Mouse (Mus musculus) kidney, adult 18-20 months (tissue): ENCODE measurements around the gene Hes7.

ENCODE experiments used
- DNase-seq: peaks from one replicate; pipeline ENCODE4 v3.0.0; 2021

The Hes7 gene

DNA sequence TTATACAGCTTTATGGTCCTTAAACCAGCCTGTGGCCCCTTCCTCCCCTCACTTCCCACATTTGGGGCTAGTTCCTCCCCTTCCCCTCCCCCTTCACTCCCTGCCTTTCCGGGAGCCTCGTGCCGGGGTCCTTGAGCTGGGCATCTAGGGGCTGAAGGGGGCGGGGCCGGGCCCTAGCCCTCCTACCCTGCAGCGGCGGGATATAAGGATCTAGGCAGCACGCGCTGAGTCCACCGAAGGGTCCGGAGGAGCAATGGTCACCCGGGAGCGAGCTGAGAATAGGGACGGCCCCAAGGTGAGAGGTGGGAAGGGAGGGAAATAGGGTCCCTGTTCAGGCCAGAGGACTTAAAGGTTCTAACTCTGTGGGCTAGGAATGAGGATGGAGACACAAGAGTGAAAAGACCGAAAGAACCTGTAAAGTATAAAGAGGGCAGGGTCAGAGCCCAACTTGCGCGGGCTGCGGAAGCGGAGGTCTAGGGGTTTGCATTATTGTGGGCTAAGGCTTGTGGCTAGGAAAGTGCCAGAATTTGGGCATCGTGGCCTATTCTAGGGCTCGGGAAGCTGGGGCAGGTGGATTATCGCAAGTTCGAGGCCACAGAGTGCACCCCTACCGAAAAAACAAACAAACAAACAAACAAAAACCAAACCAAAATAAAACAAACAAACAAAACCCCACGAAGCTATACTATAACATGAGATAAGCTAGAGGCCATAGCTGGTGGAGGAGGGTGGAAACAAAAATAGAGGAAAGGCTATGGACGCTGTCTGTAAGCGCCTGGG is at the start of gene Hes7:
Gene Hes7, plus strand, starts transcription at position 184 of the 780 bp plus-strand sequence.
- DNase-seq, result no peak

DNA sequence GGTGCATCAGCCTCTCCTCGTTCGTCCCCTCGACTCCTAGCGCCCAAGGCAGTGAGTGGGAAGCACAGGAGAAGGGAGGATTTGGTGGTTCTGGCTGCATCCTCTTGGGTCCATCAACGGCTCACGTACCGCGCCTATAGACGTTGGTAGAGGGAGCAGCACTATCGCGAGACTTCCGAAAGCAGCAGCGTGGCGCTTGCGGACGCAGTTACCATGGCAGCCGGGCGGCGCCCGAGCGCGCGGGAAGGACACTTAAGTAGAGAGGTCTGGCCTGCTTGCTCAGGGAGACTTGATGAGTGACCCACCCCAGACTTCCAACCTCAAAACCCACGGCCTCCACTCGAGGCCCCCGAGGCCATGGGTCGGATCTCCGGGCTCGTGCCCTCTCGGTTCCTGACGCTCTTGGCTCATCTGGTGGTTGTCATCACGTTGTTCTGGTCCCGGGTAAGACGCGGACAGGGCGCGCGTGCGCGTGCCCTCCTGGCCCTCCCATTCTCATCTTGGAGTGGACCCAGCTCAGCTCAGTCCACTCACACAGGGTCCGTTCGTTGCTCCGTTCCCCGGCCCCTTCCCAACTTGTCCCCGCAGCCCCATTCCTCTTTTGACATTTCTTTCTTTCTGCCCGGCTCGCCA is 49.5 kb upstream of the Hes7 start, which contains the start of gene Tmem107:
Gene Tmem107, plus strand, starts transcription at position 217 of the 633 bp plus-strand sequence.
- peak; percentile 95 for DNase-seq

DNA sequence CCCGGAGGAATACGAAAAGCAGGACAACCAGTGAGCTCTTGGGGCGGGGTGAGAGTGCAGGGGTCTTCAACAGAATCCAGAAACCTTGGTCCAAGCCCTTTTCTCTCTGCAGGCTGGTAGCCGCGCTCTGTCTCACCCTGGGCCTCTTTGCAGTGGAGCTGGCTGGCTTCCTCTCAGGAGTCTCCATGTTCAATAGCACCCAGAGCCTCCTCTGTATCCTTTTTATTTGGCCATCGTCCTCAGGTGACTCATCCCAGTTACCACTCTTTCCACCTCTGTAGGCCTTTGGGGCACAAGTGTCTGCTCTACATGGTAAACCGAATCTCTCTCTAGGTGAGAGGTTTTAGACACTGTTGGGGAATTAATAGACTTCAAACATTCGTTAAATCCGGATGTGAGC is 48.9 kb upstream of the Hes7 start:
- no peak for DNase-seq

DNA sequence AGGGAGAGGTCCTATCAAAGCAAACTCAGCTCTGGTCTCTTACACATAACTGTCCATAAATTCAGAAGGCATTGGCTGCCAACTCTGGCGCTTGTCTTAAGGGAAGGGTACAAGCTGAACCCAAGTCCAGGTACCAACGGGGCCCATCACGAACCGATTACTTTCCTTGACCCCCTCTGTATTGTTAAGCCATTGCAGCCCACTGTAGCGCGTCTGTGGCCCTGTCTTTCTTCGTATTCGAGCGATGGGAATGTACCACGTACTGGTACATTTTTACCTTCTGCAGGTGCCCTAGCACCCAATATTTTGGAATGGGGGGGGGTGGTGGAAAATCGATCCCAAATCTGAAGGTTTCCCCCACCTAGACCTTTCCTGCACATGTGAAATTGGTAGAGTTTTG is 48.0 kb upstream of the Hes7 start:
- no peak for DNase-seq

DNA sequence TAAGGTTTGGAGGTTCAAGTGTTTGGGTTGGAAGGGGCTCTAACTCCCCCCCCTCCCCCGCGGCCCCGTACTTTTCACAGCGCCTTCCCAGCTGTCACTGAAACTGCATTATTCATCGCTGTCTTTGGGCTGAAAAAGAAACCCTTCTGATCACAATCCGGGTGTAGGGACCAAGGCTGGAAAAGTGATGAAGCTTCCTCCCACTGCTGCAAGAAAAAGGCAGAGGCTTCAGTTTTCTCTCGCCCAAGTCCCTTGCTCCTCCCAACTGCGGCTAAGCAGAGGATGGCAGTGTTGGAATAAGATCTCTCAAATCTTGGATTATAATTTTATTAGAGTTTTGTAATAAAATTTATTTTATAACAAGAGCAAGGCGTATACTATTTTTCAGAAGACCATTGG is 47.5 kb upstream of the Hes7 start:
- DNase-seq, result peak; percentile 6

DNA sequence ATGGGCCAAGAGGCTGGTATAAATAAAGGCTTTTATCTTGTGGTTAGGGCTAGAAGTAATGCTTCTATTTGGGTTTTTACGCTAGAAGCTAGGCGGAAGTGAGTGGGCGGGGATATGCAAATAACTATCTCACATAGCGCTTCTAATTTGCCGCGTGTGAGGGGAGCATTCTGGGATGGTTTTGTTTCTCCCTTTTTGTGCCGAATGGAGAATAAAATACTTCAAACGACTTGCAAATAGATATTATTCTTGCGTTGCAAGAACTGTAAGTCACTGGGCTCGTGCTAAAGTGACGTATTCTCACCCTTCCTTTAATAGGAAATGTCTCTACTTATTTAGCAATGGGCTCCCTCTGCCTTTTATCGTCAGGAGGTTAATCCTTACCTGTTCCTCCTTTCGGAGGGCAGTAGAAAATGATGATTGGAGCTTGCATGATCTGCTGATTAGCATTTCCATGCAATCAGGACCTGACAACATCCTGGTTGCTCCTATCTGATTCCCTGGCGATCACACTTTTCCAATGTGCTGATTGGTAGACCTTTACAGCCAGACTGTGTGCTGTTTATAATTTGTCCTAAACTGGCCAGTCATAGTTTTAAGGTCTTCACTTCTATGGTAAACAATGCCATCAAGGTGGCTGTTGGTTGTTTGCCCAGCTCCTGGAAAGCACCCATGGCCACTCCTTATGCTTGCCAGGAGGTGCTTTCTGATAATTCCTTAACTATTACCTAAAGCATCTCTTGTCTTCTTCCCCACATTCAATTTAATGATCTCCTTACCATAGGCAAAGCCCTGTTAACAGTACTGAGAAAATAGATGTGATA is 46.9 kb upstream of the Hes7 start:
- DNase-seq, result peak; percentile 82

DNA sequence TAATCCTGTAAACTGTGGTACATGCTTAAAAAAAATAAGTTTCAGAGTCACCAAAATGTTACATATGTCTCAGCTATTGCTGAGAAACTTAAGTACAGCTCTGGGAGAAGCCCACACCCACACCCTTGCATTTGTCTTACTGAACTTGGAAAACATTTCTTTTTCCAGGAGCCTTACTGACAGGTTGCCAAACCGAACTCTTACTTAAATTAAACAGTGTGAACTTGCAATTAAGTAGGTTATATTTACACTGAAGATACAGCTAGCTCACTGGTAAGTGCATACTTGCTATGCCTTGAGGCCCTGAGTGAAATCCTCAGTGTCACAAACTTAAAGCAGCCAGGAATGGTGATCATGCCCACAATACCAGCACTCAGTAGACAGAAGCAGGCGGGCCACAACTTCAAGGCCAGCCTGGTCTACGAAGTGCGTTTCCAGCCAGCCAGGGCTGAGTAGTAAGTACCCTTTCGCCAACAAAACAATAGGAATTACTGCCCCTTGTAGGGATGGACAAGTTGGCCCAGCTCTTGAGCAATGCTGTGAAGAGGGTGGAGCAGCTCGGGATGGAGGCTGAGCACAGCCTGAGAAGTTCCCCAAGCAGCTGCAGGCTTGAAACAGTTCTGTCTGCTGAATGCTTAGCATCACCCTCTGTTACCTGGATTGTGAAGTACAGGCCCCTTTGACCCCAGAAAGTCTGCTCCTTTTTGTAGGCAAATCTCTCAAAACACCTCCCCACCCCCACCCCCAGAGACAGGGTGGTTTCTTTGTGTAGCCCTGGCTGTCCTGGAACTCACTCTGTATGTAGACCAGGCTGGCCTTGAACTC is 46.0 kb upstream of the Hes7 start:
- DNase-seq, result no peak

DNA sequence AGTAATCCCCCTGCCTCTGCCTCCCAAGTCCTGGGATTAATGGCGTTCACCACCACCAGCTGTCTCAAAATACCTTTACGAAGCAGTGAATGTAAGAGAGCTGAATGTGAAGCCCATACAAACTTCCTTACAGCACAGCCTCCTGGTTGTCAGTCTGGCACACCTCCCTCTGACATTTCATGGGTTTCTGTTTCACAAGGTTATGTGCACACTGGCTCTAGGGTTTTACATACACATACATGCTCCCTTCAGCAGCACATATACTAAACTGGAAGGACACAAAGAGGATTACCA is 45.5 kb upstream of the Hes7 start:
- no peak for DNase-seq

DNA sequence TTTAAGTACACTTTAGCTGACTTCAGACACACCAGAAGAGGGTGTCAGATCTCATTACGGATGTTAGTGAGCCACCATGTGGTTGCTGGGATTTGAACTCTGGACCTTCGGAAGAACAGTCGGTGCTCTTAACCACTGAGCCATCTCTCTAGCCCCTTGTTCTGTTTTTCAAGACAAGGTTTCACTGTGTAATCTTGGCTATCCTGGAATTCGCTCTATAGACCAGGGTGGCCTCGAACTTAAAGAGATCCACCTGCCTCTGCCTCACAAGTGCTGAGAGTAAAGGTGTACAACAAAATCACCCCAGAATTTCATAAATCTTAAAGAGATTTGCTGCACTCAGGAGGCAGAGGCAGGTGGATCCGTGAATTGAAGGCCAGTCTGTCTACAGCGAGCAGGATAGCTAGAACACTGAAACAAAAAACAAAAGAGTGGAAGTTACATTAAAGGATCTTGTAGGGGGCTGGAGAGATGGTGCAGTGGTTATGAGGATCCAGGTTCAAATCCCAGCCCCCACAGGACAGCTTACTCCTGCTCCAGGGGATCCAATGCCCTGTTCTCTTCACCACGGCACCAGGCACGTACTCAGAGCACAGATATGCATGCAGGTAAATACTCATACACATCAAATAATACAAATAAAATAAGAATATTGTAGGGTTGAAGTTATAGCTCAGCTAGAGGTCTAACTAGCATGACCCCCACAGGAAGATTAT is 44.3 kb upstream of the Hes7 start:
- no peak for DNase-seq

DNA sequence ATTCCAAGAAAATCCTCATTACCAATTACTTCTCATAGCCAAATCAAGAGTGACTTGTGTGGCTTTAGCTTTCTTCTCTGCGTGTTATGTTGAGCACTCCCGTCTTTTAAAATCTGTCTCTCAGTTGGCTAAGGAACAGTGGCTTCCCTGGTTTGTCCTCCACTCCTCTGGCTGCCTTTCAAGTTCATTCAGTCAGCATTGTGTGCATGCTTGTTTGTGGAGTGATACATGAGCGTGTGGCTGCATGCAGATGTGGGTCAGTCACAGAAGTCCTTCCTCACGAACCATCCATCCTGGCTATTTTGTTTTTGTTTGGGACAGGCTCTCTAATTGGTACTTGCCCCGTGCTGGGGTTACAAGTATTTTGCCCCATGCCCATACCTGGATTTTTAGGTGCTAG is 43.6 kb upstream of the Hes7 start:
- DNase-seq, result no peak

DNA sequence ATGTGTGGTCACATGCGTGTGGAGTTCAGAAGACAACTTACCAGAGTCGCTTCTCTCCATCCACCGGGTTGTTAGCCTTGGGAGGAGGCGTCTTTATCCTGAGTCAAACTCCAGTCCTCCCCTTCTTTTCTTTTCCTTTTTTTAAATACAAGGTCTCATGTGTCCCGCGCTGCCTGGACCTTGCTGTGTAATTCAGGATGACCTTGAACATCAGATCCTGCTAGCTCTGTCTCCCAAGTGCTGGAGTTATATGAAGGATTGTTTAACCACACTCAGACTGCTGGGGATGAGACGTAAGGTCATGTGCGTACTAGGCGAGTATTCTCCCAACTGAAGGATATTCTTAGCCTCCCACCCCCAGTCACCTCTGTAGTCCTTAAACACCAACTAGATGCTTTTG is 42.9 kb upstream of the Hes7 start:
- no peak for DNase-seq

DNA sequence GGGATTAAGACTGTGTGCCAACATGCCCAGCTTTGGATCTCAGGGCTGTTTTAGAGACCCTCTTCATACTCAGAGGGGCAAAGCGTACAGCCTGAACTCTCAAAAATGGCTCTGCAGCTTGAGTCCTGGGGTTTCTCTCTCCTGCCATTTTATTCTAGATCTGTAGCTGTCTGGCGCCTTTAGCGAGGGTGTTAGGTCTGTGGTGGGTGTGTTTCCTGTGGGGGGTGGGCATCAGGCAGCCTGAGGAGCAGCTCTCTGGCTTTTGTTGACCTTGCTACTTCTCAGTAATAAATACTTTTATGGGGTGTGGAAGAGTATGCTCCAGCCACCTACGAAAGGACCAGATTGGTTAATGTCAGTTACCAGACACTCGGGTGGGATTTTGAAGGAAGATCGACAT is 42.2 kb upstream of the Hes7 start:
- no peak for DNase-seq

DNA sequence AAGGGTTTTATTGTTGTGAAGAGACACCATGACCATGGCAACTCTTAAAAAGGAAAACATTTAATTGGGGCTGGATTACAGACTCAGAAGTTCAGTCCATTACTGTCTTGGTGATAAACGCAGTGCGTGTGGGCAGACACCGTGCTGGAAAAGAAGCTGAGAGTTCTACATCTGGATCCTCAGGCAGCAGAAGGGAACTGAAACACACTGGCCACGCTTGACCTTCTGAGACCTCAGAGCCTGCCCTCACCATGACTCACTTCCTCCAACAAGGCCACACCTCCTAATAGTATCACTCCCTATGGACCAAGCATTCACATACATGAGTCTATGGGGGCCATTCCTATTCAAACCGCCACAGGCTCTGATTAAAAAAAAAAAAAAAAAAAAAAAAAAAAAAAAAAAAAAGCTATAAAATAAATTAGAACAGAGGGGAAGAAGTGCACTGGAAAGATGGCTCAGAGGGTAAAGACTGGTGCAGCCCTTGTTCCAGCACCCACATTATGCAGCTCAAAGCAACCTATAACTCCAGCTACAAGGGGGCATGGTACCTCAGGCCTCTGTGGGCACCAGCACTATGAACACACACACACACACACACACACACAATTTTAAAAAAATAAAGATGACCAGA is 41.3 kb upstream of the Hes7 start:
- no peak for DNase-seq

DNA sequence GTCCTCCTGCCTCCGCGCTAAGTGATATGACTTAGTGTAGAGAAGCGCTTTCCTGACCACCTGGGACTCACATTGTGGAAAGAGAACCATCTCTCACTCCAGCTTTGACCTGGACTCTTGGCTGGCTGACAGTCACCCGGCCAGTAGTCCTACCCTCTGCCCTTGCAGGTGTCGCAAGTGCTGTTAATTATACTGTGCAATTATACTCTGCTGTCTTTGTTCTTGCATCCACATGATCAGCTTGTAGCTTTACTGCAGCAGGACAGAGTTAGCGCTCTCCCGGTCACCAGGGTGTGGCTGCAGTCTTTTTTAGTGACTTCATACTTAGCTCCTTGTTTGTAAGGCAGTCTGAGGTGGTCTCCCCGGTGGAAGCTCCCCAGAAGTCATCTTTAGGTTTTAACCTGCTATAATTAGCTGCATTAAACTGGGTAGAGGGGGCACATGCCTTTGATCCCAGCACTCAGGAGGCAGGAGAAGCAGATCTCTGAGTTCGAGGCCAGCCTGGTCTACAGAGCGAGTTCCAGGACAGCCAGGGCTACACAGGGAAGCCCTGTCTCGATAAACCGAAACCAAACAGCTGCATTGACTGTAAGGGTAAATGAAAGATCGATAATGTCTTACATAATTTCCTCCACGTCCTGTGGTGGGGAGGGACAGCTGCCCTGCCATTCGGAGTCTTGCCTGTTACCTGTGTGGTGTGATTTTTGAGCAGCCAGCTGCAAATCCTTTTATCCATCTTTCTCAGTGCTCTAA is 39.9 kb upstream of the Hes7 start:
- no peak for DNase-seq

DNA sequence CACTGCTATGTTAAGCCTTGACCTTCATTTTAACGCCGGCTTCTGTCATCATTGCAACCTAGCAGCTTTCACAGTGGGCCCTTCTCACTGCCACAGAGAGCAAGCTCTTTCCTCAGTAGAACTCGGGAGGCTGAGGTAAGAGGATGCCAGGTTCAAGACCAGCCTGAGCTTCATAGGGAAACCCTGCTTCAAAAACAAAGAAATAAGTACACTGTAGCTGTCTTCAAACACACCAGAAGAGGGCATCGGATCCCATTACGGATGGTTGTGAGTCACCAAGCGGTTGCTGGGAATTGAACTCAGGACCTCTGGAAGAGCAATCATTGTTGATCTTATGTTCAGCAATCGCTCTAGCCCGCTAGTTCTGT is 39.4 kb upstream of the Hes7 start:
- DNase-seq, result no peak

DNA sequence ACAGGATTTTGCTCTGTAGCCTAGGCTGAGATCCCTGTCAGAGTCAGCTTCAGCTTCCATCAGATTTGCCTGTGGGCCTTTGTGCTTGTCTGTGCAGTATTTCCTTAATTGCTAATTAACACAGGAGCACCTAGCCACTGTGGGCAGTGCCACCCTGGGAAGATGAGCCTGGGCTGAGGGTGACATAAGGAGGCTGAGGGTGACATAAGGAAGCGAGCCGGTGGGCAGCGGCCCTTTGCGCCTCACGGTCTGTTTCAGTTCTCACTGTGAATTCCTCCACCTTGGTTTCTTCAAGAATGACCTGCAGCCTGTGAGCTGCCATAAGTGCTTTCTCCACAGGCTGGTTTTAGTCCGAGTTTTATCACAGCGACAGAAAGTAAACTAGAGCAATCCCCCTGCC is 38.6 kb upstream of the Hes7 start:
- no peak for DNase-seq

DNA sequence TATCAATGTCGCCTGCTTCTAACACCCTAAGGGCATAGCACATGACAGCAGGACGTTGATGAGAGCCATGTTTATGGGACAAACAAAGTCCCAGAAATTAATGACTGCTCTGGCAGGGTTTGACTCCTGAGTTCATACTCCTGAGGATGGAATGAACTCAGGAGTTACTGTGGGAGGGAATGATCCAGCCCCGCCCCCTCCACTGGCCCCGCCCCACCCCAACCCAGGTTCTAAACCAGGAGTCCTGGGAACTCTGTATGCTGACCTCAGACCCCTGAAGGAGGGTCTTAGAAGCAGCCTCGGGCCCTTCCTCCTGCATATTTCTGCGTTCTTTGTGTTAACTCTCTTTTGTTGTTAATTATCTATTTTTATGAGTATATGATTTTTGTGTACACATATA is 34.6 kb upstream of the Hes7 start:
- DNase-seq, result no peak

DNA sequence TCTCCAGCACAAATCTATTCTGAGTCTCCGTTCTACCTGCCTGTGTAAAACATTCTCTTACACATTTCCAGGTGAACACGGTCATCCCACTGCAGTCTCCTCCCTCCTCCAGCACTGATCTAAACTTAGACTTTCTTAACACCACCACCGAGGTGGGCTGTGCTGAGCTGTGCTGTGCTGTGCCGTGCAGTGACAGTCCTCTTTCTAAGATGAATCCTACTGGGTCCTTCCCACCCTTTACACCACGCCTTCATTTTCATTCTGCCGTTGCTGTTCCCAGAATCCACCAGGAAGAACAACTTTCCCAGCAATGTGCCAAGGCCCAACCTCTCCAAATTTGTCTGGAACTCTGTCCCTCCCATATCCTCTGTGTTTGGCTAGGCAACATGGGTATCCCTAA is 33.8 kb upstream of the Hes7 start:
- no peak for DNase-seq

DNA sequence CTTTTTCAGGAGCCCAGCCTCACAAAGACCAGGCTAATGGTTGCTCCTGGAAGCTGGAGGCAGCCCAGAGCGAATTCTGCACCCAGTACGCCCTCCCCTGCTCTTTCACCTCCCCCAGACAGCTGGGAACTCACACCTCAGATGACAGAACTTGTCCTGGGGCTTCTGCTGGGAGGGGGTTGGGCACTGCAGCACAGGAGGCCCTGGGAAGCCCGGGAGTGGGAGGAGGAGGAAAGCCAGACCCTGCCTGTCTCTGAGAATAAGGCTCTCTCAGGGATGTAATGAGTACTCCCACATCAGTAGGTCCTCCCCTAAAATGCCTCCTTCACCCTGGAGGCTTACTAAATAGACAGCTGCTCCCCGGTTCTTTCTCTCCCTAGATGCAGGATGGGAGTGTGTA is 33.1 kb upstream of the Hes7 start:
- DNase-seq, result no peak

DNA sequence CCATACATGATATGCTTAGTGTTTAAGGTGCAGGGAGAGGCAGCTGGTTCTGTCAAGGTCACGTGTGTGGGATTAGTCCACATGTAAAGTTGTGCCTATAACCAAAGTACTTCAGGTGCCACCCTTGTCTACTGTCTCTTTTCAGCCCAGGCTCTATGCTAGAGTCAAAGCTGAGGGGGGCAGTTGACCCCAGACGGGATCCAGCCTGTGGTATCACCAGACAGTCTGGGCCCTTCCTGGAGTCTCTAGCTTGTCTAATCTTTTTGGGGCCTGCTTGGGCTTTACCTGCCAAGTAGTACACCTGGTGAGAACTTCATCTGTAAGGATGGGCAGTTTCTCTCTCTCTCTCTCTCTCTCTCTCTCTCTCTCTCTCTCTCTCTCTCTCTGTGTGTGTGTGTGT is 32.6 kb upstream of the Hes7 start:
- no peak for DNase-seq
